Mouse (Mus musculus): Measurements from ENCODE around the gene Hpse.

DNA sequence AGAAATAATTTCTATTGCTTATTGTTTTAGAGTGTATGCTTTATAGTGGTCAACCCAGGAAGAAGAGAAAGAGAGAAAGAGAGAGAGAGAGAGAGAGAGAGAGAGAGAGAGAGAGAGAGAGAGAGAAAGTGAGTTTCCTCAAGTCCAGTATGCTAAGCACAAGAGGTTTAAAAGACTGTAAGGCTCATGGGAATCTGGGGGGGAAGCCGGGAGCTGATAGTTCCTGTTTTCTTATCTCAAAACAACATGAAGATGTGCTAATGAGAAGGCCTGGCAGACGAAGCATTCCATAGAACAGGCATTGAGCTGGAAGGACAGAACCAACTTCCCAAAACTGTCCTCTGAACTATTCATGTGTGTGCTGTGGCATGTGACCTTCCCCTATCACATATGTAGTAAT is 21.6 kb downstream of the Hpse start:
- TF ChIP-seq CTCF (IDR thresholded peaks at IDR 0.05; ENCODE audit: low read depth, low read length) (no peak), POLR2A (IDR thresholded peaks at IDR 0.05; ENCODE audit: extremely low read depth, insufficient read depth, low read length) (no peak)

Measured in liver, adult 2 months (tissue).